Comparison of ENCODE assay signal across 9 mouse cellular contexts in genomic region chr10:40629656-40630311, GRCm38 (mm10). TPM values are rescaled to one million over a fixed set of nuclear protein-coding genes. Genes with fewer than 3 reads are reported as not detected.
DNase-seq lines count a peak whose midpoint lies in the region; ATAC-seq and TF ChIP-seq lines count a peak whose summit lies in the region.
"Had no signal": no experiment of that assay in that cellular context is flagged by ENCODE, and none has a peak within 500 bp of the region (broad histone marks: within the 10 kb centered on the region; RNA-seq: fewer than 3 reads in every experiment).

Gene Ddo, plus strand, starts transcription at chr10:40630011.

- H3K4me3 ChIP-seq in lung, embryonic 14.5 days (ENCODE audit: low read depth, low read length), result 0 out of 2 replicates have a peak within 1 kb of the TSS, but pooled peaks have one; percentile 10
- H3K4me3 ChIP-seq in forebrain, embryonic 15.5 days, result no peak within 1 kb of the TSS
- H3K4me3 ChIP-seq: neural tube, embryonic 13.5 days had no signal

- peak; percentile 69 for ATAC-seq in Patski
- ATAC-seq in lung, embryonic 14.5 days (ENCODE audit: insufficient read depth), result peak; percentile 80
- no peak for ATAC-seq in megakaryocyte, adult 5-6 weeks (ENCODE audit: poor library complexity, severe bottlenecking)
- no peak for ATAC-seq in forebrain, embryonic 15.5 days (replicated peaks)

- H3K4me1 ChIP-seq in lung, embryonic 14.5 days (ENCODE audit: insufficient read depth), result 0 out of 2 replicates have a peak, but pooled peaks cover 4% of the 10 kb centered on the region
- 0 out of 2 replicates have a peak, but pooled peaks cover 3% of the 10 kb centered on the region for H3K4me1 ChIP-seq in forebrain, embryonic 15.5 days
- H3K4me1 ChIP-seq: neural tube, embryonic 13.5 days had no signal

- H3K27me3 ChIP-seq in Patski, result no peaks in the 10 kb centered on the region
- H3K27me3 ChIP-seq in lung, embryonic 14.5 days (ENCODE audit: insufficient read depth, low read length), result no peaks in the 10 kb centered on the region
- no peaks in the 10 kb centered on the region for H3K27me3 ChIP-seq in forebrain, embryonic 15.5 days
- H3K27me3 ChIP-seq: neural tube, embryonic 13.5 days had no signal

- DNase-seq in 3T3-L1 (ENCODE audit: low read depth, low spot score) (peak; percentile 28), Patski (ENCODE audit: low read depth, low spot score) (no peak)
- DNase-seq in fibroblast of lung, adult 2 months (ENCODE audit: low read depth), result peak; percentile 52
- DNase-seq in heart, postnatal 36 days, result peak; percentile 45 to 60
- DNase-seq in lung, embryonic 14.5 days, result peak; percentile 37
- DNase-seq in thymus, postnatal 14 days, result no peak

- WGBS in lung, embryonic 14.5 days, result 31% methylated on average over 8 of the region's 8 CpGs
- WGBS in forebrain, embryonic 15.5 days, result 65% methylated on average over 8 of the region's 8 CpGs

- TF ChIP-seq CTCF in Patski (IDR thresholded peaks at IDR 0.05), result no peak
- TF ChIP-seq CTCF in lung, embryonic 14.5 days (IDR thresholded peaks at IDR 0.05; ENCODE audit: low read depth), result no peak

- peak within 1 kb of the TSS; percentile 1; the same call in 1 of the 2 replicates for H3K27ac ChIP-seq in lung, embryonic 14.5 days (ENCODE audit: low read depth)
- no peak within 1 kb of the TSS for H3K27ac ChIP-seq in forebrain, embryonic 15.5 days (replicated peaks)
- H3K27ac ChIP-seq: neural tube, embryonic 13.5 days had no signal

- no peak within 1 kb of the TSS for H3K9ac ChIP-seq in lung, embryonic 14.5 days
- no peak within 1 kb of the TSS for H3K9ac ChIP-seq in forebrain, embryonic 15.5 days (replicated peaks)
- H3K9ac ChIP-seq: neural tube, embryonic 13.5 days had no signal

- H3K9me3 ChIP-seq in lung, embryonic 14.5 days (ENCODE audit: low read depth, low read length), result no peaks in the 10 kb centered on the region
- no peaks in the 10 kb centered on the region for H3K9me3 ChIP-seq in forebrain, embryonic 15.5 days
- H3K9me3 ChIP-seq: neural tube, embryonic 13.5 days had no signal

- no peaks in the 10 kb centered on the region for H3K36me3 ChIP-seq in lung, embryonic 14.5 days (ENCODE audit: insufficient read depth)
- H3K36me3 ChIP-seq in forebrain, embryonic 15.5 days, result no peaks in the 10 kb centered on the region
- H3K36me3 ChIP-seq: neural tube, embryonic 13.5 days had no signal

- peak within 1 kb of the TSS; percentile 44 for H3K4me2 ChIP-seq in lung, embryonic 14.5 days
- no peak within 1 kb of the TSS for H3K4me2 ChIP-seq in forebrain, embryonic 15.5 days (replicated peaks)
- H3K4me2 ChIP-seq: neural tube, embryonic 13.5 days had no signal

- in situ Hi-C loops in Patski (cut with MboI; ENCODE audit: low pct_unique_long_range_greater_than_20kb), result no loop called here

- CTCF ChIA-PET in Patski (lab: Charles Lee), result interaction anchor here (0.6 to 1.8 kb wide), 5 partner anchors 8 to 105 kb away, joined by 3 to 7 read pairs (median 3); no protein-coding TSS in a partner anchor

- POLR2A ChIA-PET in Patski (lab: Charles Lee), result interaction anchor here (0.6 kb wide), 1 partner anchor 151 kb away, joined by 4 read pairs; no protein-coding TSS in a partner anchor

- intact Hi-C loops in heart, postnatal 36 days (cut with DNase I), result loop anchor here (10.0 kb wide), 1 partner anchor 375 kb away; the partner anchor contains the start of gene Gtf3c6

RNA-seq across cellular contexts. Expression of gene Ddo, which starts in this region (rescaled TPM):
- 4.8 TPM for polyA plus RNA-seq in Patski (2021)
- total RNA-seq in heart, postnatal 36 days (2021), result 10 to 100 TPM; 34.7 to 38.7 TPM
- 1.8 and 2.7 TPM in 2 replicates for polyA plus RNA-seq in lung, embryonic 14.5 days (2014; fragmentation: Nextera tagmentation; extraction: Ambion mirVana)
- total RNA-seq in megakaryocyte, adult 5-6 weeks (2015), result not detected in 2 replicates
- not detected in 2 replicates for total RNA-seq in megakaryocyte, adult 5-6 weeks (2017)
- 1.0 and 1.5 TPM in 2 replicates for polyA plus RNA-seq in forebrain, embryonic 15.5 days (2015; fragmentation: Nextera tagmentation; extraction: Ambion mirVana)

Comparison
In these comparisons a context has a peak if more than half of its experiments do, and no peak if none do; other contexts are left out.
1. RNA of gene Ddo (total RNA-seq): 34.7 to 38.7 TPM in heart, postnatal 36 days; not detected in megakaryocyte, adult 5-6 weeks; every median in the first group is over 10 times any median in the second.
2. DNase-seq: peak in 3T3-L1 (single experiment), fibroblast of lung, adult 2 months (single experiment), heart, postnatal 36 days (2 of 2) and lung, embryonic 14.5 days (single experiment); none in Patski (single experiment) and thymus, postnatal 14 days (single experiment).
3. ATAC-seq: peak in Patski (single experiment) and lung, embryonic 14.5 days (single experiment); none in megakaryocyte, adult 5-6 weeks (single experiment) and forebrain, embryonic 15.5 days (single experiment).